Mouse (Mus musculus) olfactory bulb, adult 2 months (tissue): ENCODE measurements around the gene Wasf2. TPM values are rescaled to one million over a fixed set of nuclear protein-coding genes. Genes with fewer than 3 reads are reported as not detected.
A peak's percentile ranks its signal among the peaks of the same experiment; 100 is the strongest.

Experiments
- H3K27ac ChIP-seq: fragments of 200-500 bp; 2 replicates; pipeline ENCODE4 v1.5.1; 2012; ENCODE audit warnings: low read depth, low read length; ENCODE audit not compliant: insufficient read depth
- H3K4me1 ChIP-seq: fragments of 200-500 bp; 2 replicates; pipeline ENCODE4 v1.6.1; 2012; ENCODE audit warnings: low read length; ENCODE audit not compliant: control insufficient read depth, insufficient read depth
- H3K4me3 ChIP-seq: fragments of 200-500 bp; 2 replicates; pipeline ENCODE4 v1.5.1; 2012; ENCODE audit warnings: mild to moderate bottlenecking, low read depth, low read length, moderate library complexity; ENCODE audit not compliant: insufficient read depth
- CTCF ChIP-seq: fragments of 200-500 bp; IDR thresholded peaks from 2 replicates; pipeline ENCODE4 v1.5.1; 2012; ENCODE audit warnings: low read depth, mild to moderate bottlenecking, low read length, moderate library complexity; ENCODE audit not compliant: insufficient read depth
- POLR2A ChIP-seq: fragments of 200-500 bp; IDR thresholded peaks from 2 replicates; pipeline ENCODE4 v1.6.1; 2012; ENCODE audit warnings: mild to moderate bottlenecking, low read depth, low read length, moderate library complexity; ENCODE audit not compliant: insufficient read depth
- WGBS: fragments of 180-500 bp; shearing (Covaris S2); methylation state at CpG from one replicate; pipeline ENCODE4 v1.1.7; 2018; 5-methylcytosine and 5-hydroxymethylcytosine counted together
- polyA plus RNA-seq: library from polyadenylated mRNA; stranded (reverse); fragments of >200 nt; gene quantifications from 2 replicates; pipeline ENCODE4 v1.2.4, GENCODE M21; 2012; ENCODE audit warnings: low replicate concordance; ENCODE audit not compliant: missing spikeins, insufficient read depth, insufficient read length

Gene Wasf2
- polyA plus RNA-seq, 1 experiment, result not detected

- Histone ChIP-seq H3K4me1 (peaks cover 17% of the 10 kb centered on the region), H3K27ac (peak overlapping the region; percentile 83), H3K4me3 (peak overlapping the region; percentile 24; the same call in 1 of the 2 replicates)
- WGBS, result 31% methylated on average over 18 of the region's 18 CpGs
- TF ChIP-seq POLR2A (no peak), CTCF (no peak)
Observed at GRCm38 (mm10) chr4:133176761-133177403, 46.6 kb downstream of the Wasf2 start.

- WGBS, result 94% methylated on average over 5 of the region's 5 CpGs
- Histone ChIP-seq H3K4me1 (peaks cover 17% of the 10 kb centered on the region), H3K27ac (no peak overlapping the region), H3K4me3 (no peak overlapping the region)
- no peak for TF ChIP-seq CTCF
- TF ChIP-seq POLR2A, result no peak
Observed at GRCm38 (mm10) chr4:133178305-133178704, 48.0 kb downstream of the Wasf2 start.

- 81% methylated on average over 7 of the region's 7 CpGs for WGBS
- TF ChIP-seq CTCF, result no peak
- TF ChIP-seq POLR2A, result no peak
- Histone ChIP-seq H3K27ac (no peak overlapping the region), H3K4me3 (no peak overlapping the region), H3K4me1 (peaks cover 17% of the 10 kb centered on the region)
Observed at GRCm38 (mm10) chr4:133179258-133179657, 49.0 kb downstream of the Wasf2 start.

DNA sequence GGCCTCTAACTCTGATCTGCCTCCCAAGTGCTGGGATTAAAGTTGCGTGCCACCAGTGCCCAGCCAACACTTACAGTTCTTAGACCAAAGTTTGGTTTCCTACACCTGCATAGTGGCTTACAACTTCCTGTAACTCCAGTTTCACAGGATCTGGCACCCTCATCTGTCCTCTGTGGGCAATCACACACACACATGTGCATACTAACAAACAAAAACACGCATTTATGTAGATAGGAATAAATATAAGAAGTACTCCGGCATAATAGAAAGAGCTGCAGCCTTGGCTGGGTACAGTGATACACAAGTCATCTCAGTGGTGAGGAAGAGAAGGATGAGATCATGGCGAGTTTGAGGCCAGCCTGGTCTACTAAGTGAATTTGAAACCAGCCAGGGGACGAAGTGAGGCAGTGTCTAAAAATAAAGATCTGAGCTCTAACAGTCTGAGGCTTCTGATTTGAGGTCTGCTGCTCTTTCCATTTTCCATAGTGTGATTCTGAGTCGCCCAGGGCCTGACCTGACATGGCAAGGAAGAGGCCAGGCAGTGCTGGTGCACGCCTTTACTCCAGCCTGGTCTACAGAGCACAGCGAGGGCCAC, 52.2 kb downstream of the Wasf2 start:
- Histone ChIP-seq H3K4me3 (no peak overlapping the region), H3K4me1 (peaks cover 7% of the 10 kb centered on the region), H3K27ac (no peak overlapping the region)
- WGBS, result 93% methylated on average over 8 of the region's 8 CpGs
- no peak for TF ChIP-seq CTCF

DNA sequence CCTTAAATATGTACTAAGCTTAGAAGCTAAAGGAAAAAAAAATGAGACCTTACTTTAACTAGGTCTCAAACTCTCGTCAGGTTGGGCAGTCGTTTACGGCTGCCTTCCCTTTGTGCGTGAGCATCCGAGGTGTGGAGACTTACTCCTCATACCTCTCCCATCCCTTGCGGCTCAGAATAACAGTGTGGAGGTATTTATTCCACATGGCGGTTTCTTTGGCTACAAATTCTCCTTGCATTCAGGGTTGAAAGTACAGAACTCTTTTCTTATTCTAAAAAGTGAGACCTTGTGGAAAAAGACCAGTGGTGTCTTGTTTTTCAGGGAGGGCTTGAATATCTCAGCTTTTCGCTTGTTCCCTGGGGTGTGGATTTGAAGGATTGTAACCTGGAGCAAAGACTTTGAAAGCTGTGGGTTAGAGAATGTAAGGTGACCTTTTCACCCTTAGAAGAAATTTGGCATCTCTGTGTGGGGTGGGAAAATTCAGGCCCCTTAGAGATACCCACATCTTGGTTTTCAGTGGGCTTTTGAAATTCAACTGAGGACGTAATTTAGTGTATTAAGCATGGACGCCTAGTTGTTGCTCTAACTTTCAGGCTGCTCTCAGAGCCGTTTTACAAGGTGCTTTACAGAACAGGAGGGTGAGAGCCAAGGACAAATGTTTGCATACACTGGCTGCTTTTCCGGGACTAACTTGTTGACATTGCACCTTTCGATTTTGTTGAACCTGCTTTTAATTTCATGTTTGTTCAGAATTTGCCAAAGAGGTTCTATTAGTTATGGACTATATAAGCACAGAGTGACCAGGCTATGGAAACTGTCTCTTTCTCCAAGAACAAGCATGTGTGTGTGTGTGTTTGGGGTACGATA, 54.0 kb downstream of the Wasf2 start:
- no peak overlapping the region for H3K4me3 ChIP-seq
- H3K4me1 ChIP-seq, result peaks cover 3% of the 10 kb centered on the region
- H3K27ac ChIP-seq, result no peak overlapping the region
- TF ChIP-seq CTCF (no peak), POLR2A (no peak)
- 76% methylated on average over 14 of the region's 14 CpGs for WGBS

- Histone ChIP-seq H3K4me3 (no peak overlapping the region), H3K4me1 (peaks cover 3% of the 10 kb centered on the region), H3K27ac (no peak overlapping the region)
- TF ChIP-seq CTCF (no peak), POLR2A (no peak)
- 47% methylated on average over 15 of the region's 15 CpGs for WGBS
Observed at GRCm38 (mm10) chr4:133184898-133185665, 54.8 kb downstream of the Wasf2 start.

- H3K4me3 ChIP-seq, result no peak overlapping the region
- TF ChIP-seq POLR2A (no peak), CTCF (no peak)
- H3K27ac ChIP-seq, result no peak overlapping the region
- WGBS, result 89% methylated on average over 8 of the region's 8 CpGs
- peaks cover 3% of the 10 kb centered on the region for H3K4me1 ChIP-seq
Observed at GRCm38 (mm10) chr4:133185893-133186292, 55.6 kb downstream of the Wasf2 start.

DNA sequence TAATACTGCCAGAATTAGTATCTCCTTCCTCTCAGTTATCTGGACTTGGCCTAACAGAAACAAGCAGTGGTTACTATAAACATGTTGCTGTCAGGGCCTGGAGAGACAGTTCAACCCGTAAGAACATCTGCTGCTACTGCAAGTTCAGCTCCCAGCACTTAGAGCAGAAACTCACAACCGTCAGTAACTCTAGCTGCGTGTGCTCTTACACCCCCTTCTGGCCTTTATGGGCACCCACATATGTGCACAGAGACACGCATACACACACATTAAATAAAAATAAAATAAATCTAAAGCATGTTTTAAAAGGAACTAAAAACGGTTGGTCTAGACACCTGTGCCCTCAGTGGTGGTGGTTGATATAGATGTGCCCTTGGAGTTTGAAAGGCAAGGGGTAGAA, 56.6 kb downstream of the Wasf2 start:
- Histone ChIP-seq H3K4me3 (no peak overlapping the region), H3K27ac (no peak overlapping the region), H3K4me1 (peaks cover 3% of the 10 kb centered on the region)
- TF ChIP-seq POLR2A (no peak), CTCF (no peak)
- 94% methylated on average over 5 of the region's 5 CpGs for WGBS
